In genomic region chr12:12621506-12621905, GRCm38 (mm10) we compare ENCODE assay signal across 27 mouse cellular contexts.
"Had no signal": no experiment of that assay in that cellular context is flagged by ENCODE, and none has a peak within 500 bp of the region (broad histone marks: within the 10 kb centered on the region; RNA-seq: fewer than 3 reads in every experiment).

No protein-coding gene starts in this region.

- H3K4me2 ChIP-seq: heart, embryonic 11.5 days; heart, embryonic 13.5 days; heart, embryonic 15.5 days; hindbrain, embryonic 13.5 days; hindbrain, embryonic 15.5 days; kidney, embryonic 15.5 days; limb, embryonic 12.5 days; liver, embryonic 11.5 days; liver, embryonic 13.5 days had no signal

- H3K27ac ChIP-seq: heart, adult 2 months; heart, embryonic 13.5 days; heart, embryonic 15.5 days; hindbrain, embryonic 13.5 days; hindbrain, embryonic 15.5 days; hindbrain, postnatal 0 days; kidney, embryonic 15.5 days; kidney, postnatal 0 days; limb, embryonic 12.5 days; liver, embryonic 13.5 days had no signal

- DNase-seq: gastrocnemius, postnatal 14 days; gastrocnemius, postnatal 36 days; heart, adult 11 months; heart, adult 2 months; heart, postnatal 14 days; heart, postnatal 36 days; kidney, adult 11 months; kidney, adult 2 months; kidney, adult 9 months; kidney, postnatal 14 days; kidney, postnatal 36 days; layer of hippocampus, adult 9-11 months; layer of hippocampus, postnatal 36 days; left cerebral cortex, postnatal 4 days; liver; liver, embryonic 13.5 days had no signal

- H3K4me1 ChIP-seq: liver, embryonic 13.5 days had no signal

- H3K36me3 ChIP-seq: heart, embryonic 13.5 days; heart, embryonic 15.5 days; hindbrain, embryonic 13.5 days; hindbrain, embryonic 15.5 days; kidney, embryonic 15.5 days; limb, embryonic 12.5 days; liver, embryonic 13.5 days had no signal

- ATAC-seq: hindbrain, postnatal 0 days; intestine, embryonic 16.5 days had no signal

- H3K9ac ChIP-seq: heart, embryonic 13.5 days; heart, embryonic 15.5 days; hindbrain, embryonic 13.5 days; hindbrain, embryonic 15.5 days; kidney, embryonic 15.5 days; limb, embryonic 12.5 days; liver, embryonic 13.5 days had no signal

- H3K9me3 ChIP-seq: heart, embryonic 15.5 days; hindbrain, embryonic 13.5 days; hindbrain, embryonic 15.5 days; kidney, embryonic 15.5 days; limb, embryonic 12.5 days; liver, embryonic 13.5 days had no signal

- H3K27me3 ChIP-seq: heart, embryonic 15.5 days; kidney, embryonic 15.5 days; liver, embryonic 13.5 days had no signal

- H3K4me3 ChIP-seq: heart, adult 2 months; heart, embryonic 13.5 days; heart, embryonic 15.5 days; hindbrain, embryonic 13.5 days; hindbrain, embryonic 15.5 days; kidney, embryonic 15.5 days; limb, embryonic 12.5 days; liver, embryonic 13.5 days had no signal
